Mouse (Mus musculus) heart, adult 2 months (tissue): ENCODE results near the gene Cmtm3. TPM values are rescaled to one million over a fixed set of nuclear protein-coding genes. Genes with fewer than 3 reads are reported as not detected.

ENCODE experiments used
- DNase-seq, 2 experiments: peaks; one replicate each; pipeline ENCODE4 v3.0.0; 2021
- H3K27ac ChIP-seq: fragments of 200-600 bp; 2 replicates; pipeline ENCODE4 v1.8.1; 2022
- H3K27me3 ChIP-seq: fragments of 200-500 bp; 2 replicates; pipeline ENCODE4 v1.6.1; 2012; ENCODE audit warnings: mild to moderate bottlenecking, low read length, inconsistent platforms, mixed read lengths; ENCODE audit not compliant: control insufficient read depth, insufficient read depth
- H3K36me3 ChIP-seq: fragments of 200-500 bp; 2 replicates; pipeline ENCODE4 v1.6.1; 2012; ENCODE audit warnings: low read length, inconsistent platforms; ENCODE audit not compliant: control insufficient read depth, insufficient read depth
- H3K4me1 ChIP-seq: fragments of 200-500 bp; 2 replicates; pipeline ENCODE4 v1.6.1; 2011; ENCODE audit warnings: low read length; ENCODE audit not compliant: control insufficient read depth, insufficient read depth
- H3K4me3 ChIP-seq: fragments of 200-600 bp; 2 replicates; pipeline ENCODE4 v1.8.1; 2022
- H3K79me2 ChIP-seq: fragments of 200-500 bp; replicated peaks from 2 replicates; pipeline ENCODE4 v1.6.1; 2012; ENCODE audit warnings: mild to moderate bottlenecking, inconsistent platforms, low read length, moderate library complexity, mixed read lengths; ENCODE audit not compliant: control insufficient read depth, insufficient read depth
- H3K9ac ChIP-seq: fragments of 200-500 bp; 2 replicates; pipeline ENCODE4 v1.6.1; 2012; ENCODE audit warnings: low read depth, mild to moderate bottlenecking, control low read depth, inconsistent platforms, low read length, mixed read lengths
- CTCF ChIP-seq: fragments of 200-600 bp; IDR thresholded peaks from 2 replicates; pipeline ENCODE4 v1.8.1; 2022; ENCODE audit warnings: antibody characterized with exemption, mild to moderate bottlenecking, moderate library complexity
- EP300 ChIP-seq: fragments of 200-500 bp; IDR thresholded peaks from 2 replicates; pipeline ENCODE4 v1.6.1; 2011; ENCODE audit warnings: low read depth, low read length, control low read depth; ENCODE audit not compliant: insufficient read depth
- POLR2A ChIP-seq: fragments of 200-500 bp; IDR thresholded peaks from 2 replicates; pipeline ENCODE4 v1.6.1; 2011; ENCODE audit warnings: mild to moderate bottlenecking, low read depth, low read length, control low read depth; ENCODE audit not compliant: insufficient read depth
- WGBS: fragments of 180-500 bp; shearing (Covaris S2); methylation state at CpG from one replicate; pipeline ENCODE4 v1.1.7; 2018; 5-methylcytosine and 5-hydroxymethylcytosine counted together
- intact Hi-C: fragments of 180-260 bp; cut with DNase I; formaldehyde crosslinking; loops from one replicate; pipeline ENCODE4 v1.15.1; 2025
- polyA plus RNA-seq: library from polyadenylated mRNA; depleted of rRNA; stranded (reverse); fragments of >200 nt; gene quantifications from 2 replicates; pipeline ENCODE4 v1.2.3, GENCODE M21; 2012
- total RNA-seq, 2 experiments: library from RNA; stranded (reverse); gene quantifications; 2 replicates each; pipeline ENCODE4 v1.2.3; 2021

Gene Cmtm3
- total and polyA plus RNA-seq, 3 experiments: 10.5 to 44.1 (median 16.4) TPM

- intact Hi-C loops: loop anchor here (2.0 kb wide), 1 partner anchor 30 kb away; no protein-coding TSS in a partner anchor
- peaks cover 8% of the 10 kb centered on the region for H3K79me2 ChIP-seq
- WGBS: 18% methylated on average over 14 of the region's 14 CpGs
- peak overlapping the region; percentile 14; the same call in 1 of the 2 replicates for H3K4me3 ChIP-seq
- peaks cover 12% of the 10 kb centered on the region for H3K4me1 ChIP-seq
- H3K27ac ChIP-seq: peak overlapping the region; percentile 49
- no peaks in the 10 kb centered on the region for H3K36me3 ChIP-seq
- DNase-seq: peak; percentile 38 to 62
- H3K27me3 ChIP-seq: no peaks in the 10 kb centered on the region
- no peak for TF ChIP-seq CTCF
- TF ChIP-seq POLR2A: no peak
- TF ChIP-seq EP300: no peak
- 0 out of 2 replicates have a peak overlapping the region, but pooled peaks have one; percentile 4 for H3K9ac ChIP-seq
Measured at GRCm38 (mm10) chr8:104374864-104375846, 35.9 kb downstream of the Cmtm3 start.

DNA sequence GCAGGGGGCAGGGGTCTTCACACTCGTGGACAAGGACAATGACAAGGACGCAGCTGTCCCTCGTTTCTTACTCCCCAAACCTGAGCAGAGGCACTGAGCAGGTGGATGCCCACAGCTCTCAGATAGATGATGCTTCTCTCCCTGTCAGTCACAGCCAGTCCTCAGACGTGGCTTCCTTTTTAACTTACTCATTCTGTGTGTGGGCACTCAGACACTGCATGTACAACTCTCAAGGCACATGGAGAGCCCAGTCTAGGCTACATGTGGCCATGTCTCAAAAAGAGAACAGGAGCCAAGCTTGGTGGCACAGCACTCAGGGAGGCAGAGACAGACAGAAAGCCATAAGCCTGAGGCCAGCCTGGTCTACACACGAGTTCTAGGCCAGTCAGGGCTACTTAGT, 36.7 kb downstream of the Cmtm3 start:
- no peaks in the 10 kb centered on the region for H3K27me3 ChIP-seq

GRCm38 (mm10) chr8:104376669-104377068, 37.5 kb downstream of the Cmtm3 start:
- no peak for TF ChIP-seq POLR2A
- H3K4me1 ChIP-seq: peaks cover 12% of the 10 kb centered on the region
- DNase-seq: no peak
- no peak overlapping the region for H3K9ac ChIP-seq
- no peaks in the 10 kb centered on the region for H3K27me3 ChIP-seq
- no peak overlapping the region for H3K27ac ChIP-seq
- whole genome bisulfite sequencing: 75% methylated on average over 11 of the region's 11 CpGs
- peaks cover 13% of the 10 kb centered on the region for H3K79me2 ChIP-seq
- H3K36me3 ChIP-seq: no peaks in the 10 kb centered on the region
- intact Hi-C loops: loop anchor here (2.0 kb wide), 1 partner anchor 18 kb away; the partner anchor contains the start of gene Cmtm4
- no peak overlapping the region for H3K4me3 ChIP-seq

More for the DNA sequence above, 36.7 kb downstream of the Cmtm3 start:
- intact Hi-C loops: loop anchor here (2.0 kb wide), 2 partner anchors 19 to 31 kb away; partner anchors contain the start of gene Cmtm4
- H3K4me3 ChIP-seq: no peak overlapping the region
- peak overlapping the region; percentile 49 for H3K27ac ChIP-seq
- H3K79me2 ChIP-seq: peaks cover 9% of the 10 kb centered on the region
- no peaks in the 10 kb centered on the region for H3K36me3 ChIP-seq
- TF ChIP-seq POLR2A: no peak
- TF ChIP-seq CTCF: no peak
- no peak for TF ChIP-seq EP300
- no peak for DNase-seq
- H3K4me1 ChIP-seq: peaks cover 12% of the 10 kb centered on the region
- no peak overlapping the region for H3K9ac ChIP-seq
- 64% methylated on average over 5 of the region's 5 CpGs for WGBS

- Histone ChIP-seq H3K36me3 (peaks cover 2% of the 10 kb centered on the region; the same call in 1 of the 2 replicates), H3K4me1 (peaks cover 25% of the 10 kb centered on the region), H3K4me3 (no peak overlapping the region), H3K27ac (no peak overlapping the region), H3K9ac (no peak overlapping the region), H3K27me3 (no peaks in the 10 kb centered on the region), H3K79me2 (peaks cover 15% of the 10 kb centered on the region)
- DNase-seq: no peak
- no peak for TF ChIP-seq POLR2A
- no peak for TF ChIP-seq CTCF
- no peak for TF ChIP-seq EP300
- WGBS: 77% methylated on average over 10 of the region's 10 CpGs
- intact Hi-C loops: no loop called here
Measured at GRCm38 (mm10) chr8:104379301-104379836, 40.2 kb downstream of the Cmtm3 start.

DNA sequence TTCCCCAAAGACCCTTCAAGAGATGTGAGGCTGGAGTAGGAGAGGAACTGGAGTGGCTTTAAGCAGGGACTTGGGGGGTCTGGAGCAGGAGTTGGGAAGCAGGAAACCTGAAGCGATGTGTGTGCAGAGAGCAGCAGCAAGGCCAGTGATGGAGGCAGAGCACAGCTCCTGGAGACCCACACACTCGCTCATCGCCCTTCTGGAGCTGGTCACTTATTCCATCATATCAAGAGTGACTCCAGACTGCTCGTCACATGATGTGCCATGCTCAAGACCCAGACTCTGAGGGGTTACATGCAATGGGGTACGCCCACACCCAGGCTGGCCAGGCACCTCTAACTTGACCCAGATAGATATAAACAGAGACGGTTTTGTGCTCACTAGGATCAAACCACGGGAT, 41.1 kb downstream of the Cmtm3 start:
- intact Hi-C loops: no loop called here
- H3K4me1 ChIP-seq: peaks cover 20% of the 10 kb centered on the region
- no peak overlapping the region for H3K4me3 ChIP-seq
- H3K79me2 ChIP-seq: peaks cover 15% of the 10 kb centered on the region
- H3K27ac ChIP-seq: no peak overlapping the region
- 72% methylated on average over 7 of the region's 7 CpGs for WGBS
- no peak overlapping the region for H3K9ac ChIP-seq
- peaks cover 2% of the 10 kb centered on the region; the same call in 1 of the 2 replicates for H3K36me3 ChIP-seq
- H3K27me3 ChIP-seq: no peaks in the 10 kb centered on the region
- TF ChIP-seq EP300 (no peak), POLR2A (no peak), CTCF (no peak)
- no peak for DNase-seq
